Mouse (Mus musculus): ENCODE data around the gene Lypd4. TPM values are rescaled to one million over a fixed set of nuclear protein-coding genes. Genes with fewer than 3 reads are reported as not detected.

Gene Lypd4
- not detected in 2 replicates for polyA plus RNA-seq (2015; fragmentation: Nextera tagmentation; extraction: Ambion mirVana)

DNA sequence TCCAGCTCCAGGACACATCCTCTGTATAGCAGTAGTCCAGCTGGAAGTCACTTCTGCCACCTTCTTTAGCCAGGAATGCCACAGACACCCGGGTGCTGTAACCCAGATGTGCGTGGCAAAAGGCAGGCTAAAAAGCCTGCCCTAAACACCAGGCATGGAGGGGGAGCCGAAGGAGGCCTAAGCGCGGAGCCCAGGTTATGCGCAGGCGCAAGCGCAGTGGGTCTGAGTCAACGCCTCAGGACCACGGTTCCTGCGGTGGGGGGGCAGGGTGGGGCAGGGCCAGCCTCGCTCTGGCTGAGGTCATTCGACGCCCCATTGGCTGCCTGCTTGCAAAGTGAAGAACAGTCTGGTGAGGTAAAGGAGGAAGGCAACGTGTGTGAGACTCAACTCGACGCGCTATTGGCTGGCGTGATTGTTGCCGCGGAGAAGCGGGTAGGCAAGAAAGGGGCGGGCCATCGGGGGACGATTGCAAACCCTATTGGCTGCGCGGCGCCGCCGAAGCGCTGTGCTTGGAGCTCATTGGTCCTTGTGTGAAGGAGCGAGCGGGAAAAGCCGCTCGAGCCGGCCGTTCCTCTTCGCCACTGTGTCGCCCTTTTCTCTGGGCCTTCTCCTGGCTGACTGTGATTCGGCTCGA, at the start of gene Lypd4, which contains the start of gene Dmrtc2:
Gene Lypd4 (minus strand): TSS at position 410 of the 634 bp plus-strand sequence.
Gene Dmrtc2 (plus strand): TSS at position 526 of the 634 bp plus-strand sequence.
- peak within 1 kb of the TSS; percentile 26; the same call in 1 of the 2 replicates for H3K4me2 ChIP-seq
- H3K4me1 ChIP-seq (replicated peaks): no peaks in the 10 kb centered on the region
- no peak within 1 kb of the TSS for H3K4me3 ChIP-seq
- H3K27ac ChIP-seq (replicated peaks): no peak within 1 kb of the TSS
- no peaks in the 10 kb centered on the region for H3K9me3 ChIP-seq
- H3K27me3 ChIP-seq: no peaks in the 10 kb centered on the region
- no peaks in the 10 kb centered on the region for H3K36me3 ChIP-seq
- WGBS: 60% methylated on average over 41 of the region's 41 CpGs
- ATAC-seq (ENCODE audit: low FRiP score, low read depth): peak; percentile 52; the same call in 1 of the 2 replicates
- H3K9ac ChIP-seq: no peak within 1 kb of the TSS

GRCm38 (mm10) chr7:24918763-24919323, 49.1 kb upstream of the Lypd4 start:
- WGBS: 96% methylated on average over 20 of the region's 20 CpGs
- no peaks in the 10 kb centered on the region for H3K27me3 ChIP-seq
- no peak overlapping the region for H3K4me2 ChIP-seq
- no peak overlapping the region for H3K9ac ChIP-seq
- no peaks in the 10 kb centered on the region for H3K4me1 ChIP-seq (replicated peaks)
- peak; percentile 21; the same call in 1 of the 2 replicates for ATAC-seq (ENCODE audit: low FRiP score, low read depth)
- H3K4me3 ChIP-seq: no peak overlapping the region
- no peak overlapping the region for H3K27ac ChIP-seq (replicated peaks)
- no peaks in the 10 kb centered on the region for H3K9me3 ChIP-seq
- peaks cover 63% of the 10 kb centered on the region for H3K36me3 ChIP-seq

GRCm38 (mm10) chr7:24912480-24912879, 42.7 kb upstream of the Lypd4 start:
- Histone ChIP-seq H3K4me2 (no peak overlapping the region), H3K27me3 (no peaks in the 10 kb centered on the region), H3K9me3 (no peaks in the 10 kb centered on the region), H3K36me3 (peaks cover 31% of the 10 kb centered on the region), H3K4me3 (no peak overlapping the region), H3K4me1 (replicated peaks) (0 out of 2 replicates have a peak, but pooled peaks cover 2% of the 10 kb centered on the region), H3K27ac (replicated peaks) (no peak overlapping the region), H3K9ac (no peak overlapping the region)
- ATAC-seq (ENCODE audit: low FRiP score, low read depth): no peak
- 93% methylated on average over 14 of the region's 14 CpGs for WGBS

DNA sequence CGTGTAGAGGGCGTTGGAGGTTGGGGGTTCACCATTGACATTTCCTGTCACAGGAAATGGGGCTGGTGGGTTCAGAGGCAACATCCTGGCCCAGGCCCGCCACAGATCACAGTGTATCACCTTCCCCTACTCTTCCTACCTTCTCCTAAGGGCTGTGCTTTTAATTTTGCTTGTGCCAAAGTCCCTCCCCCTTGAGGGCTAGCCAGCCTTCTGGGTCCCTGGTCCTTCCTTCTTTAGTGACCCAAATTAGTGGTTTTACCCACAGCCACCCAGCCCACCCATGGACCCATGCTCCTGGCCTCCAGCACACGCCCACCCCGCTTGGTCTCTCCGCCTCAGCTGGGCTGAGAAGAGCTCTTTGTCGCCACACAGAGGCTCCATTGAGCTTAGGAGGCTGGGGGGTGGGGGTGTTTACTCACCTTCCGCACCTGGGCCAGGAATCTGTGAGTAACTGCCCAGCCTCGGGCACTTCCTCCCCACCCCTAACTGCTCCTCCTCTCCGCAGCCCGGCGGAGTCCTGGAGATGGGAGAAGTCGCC, 37.5 kb upstream of the Lypd4 start:
- no peak overlapping the region for H3K9ac ChIP-seq
- no peak for ATAC-seq (ENCODE audit: low FRiP score, low read depth)

DNA sequence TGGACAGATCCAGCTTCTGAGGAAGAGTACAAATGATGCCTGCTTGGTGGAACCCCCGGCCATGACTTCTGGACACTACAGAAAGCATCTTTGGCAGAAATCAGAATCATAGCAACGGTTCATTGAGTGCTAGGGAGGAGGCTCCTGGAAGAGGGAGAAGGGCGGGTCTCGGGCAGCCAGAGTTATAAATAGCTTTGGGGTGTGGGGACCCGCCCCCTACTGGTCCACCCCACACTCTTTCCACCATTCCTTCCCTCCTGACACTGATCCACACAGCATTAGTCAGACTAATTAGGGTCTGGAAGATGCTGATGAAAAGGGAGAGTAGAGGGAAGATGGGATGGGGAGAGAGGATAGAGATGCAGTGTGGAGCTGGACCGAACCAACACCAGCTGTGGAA, 36.8 kb upstream of the Lypd4 start:
- no peak for ATAC-seq (ENCODE audit: low FRiP score, low read depth)
- no peaks in the 10 kb centered on the region for H3K27me3 ChIP-seq
- no peaks in the 10 kb centered on the region for H3K9me3 ChIP-seq
- no peak overlapping the region for H3K27ac ChIP-seq (replicated peaks)
- no peak overlapping the region for H3K4me3 ChIP-seq
- peaks cover 3% of the 10 kb centered on the region; the same call in 1 of the 2 replicates for H3K36me3 ChIP-seq
- 38% methylated on average over 6 of the region's 6 CpGs for WGBS
- peaks cover 49% of the 10 kb centered on the region for H3K4me1 ChIP-seq (replicated peaks)
- H3K4me2 ChIP-seq: no peak overlapping the region
- no peak overlapping the region for H3K9ac ChIP-seq

More for the DNA sequence above, 37.5 kb upstream of the Lypd4 start:
- Histone ChIP-seq H3K27ac (replicated peaks) (no peak overlapping the region), H3K9me3 (no peaks in the 10 kb centered on the region), H3K4me3 (no peak overlapping the region), H3K4me1 (replicated peaks) (peaks cover 47% of the 10 kb centered on the region), H3K36me3 (peaks cover 10% of the 10 kb centered on the region; the same call in 1 of the 2 replicates), H3K27me3 (no peaks in the 10 kb centered on the region), H3K4me2 (no peak overlapping the region)
- WGBS: 48% methylated on average over 13 of the region's 13 CpGs

DNA sequence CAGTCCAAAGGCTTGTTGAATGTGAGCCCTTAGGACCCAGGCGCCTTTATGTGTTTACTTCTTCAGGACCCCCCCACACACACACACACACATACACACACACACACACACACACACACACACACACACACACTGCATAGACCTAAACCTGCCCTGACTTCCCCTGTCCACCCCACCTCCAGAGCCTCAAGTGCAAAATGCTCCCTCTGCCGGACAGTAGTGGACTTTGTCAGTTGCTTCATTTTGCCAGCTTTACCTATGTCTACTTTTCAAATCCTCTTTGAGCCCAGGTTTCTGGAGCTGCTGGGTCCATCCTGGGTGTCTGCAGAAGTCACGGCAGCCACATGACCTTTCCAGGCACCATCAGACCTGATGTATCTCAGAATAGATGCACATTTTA, 35.2 kb upstream of the Lypd4 start:
- Histone ChIP-seq H3K9me3 (no peaks in the 10 kb centered on the region), H3K4me3 (peak overlapping the region; percentile 57), H3K4me1 (replicated peaks) (peaks cover 49% of the 10 kb centered on the region), H3K27ac (replicated peaks) (peak overlapping the region; percentile 78; the same call in 1 of the 2 replicates), H3K9ac (peak overlapping the region; percentile 60), H3K27me3 (no peaks in the 10 kb centered on the region), H3K36me3 (peaks cover 3% of the 10 kb centered on the region; the same call in 1 of the 2 replicates), H3K4me2 (peak overlapping the region; percentile 63)
- WGBS: 17% methylated on average over 3 of the region's 3 CpGs
- ATAC-seq (ENCODE audit: low FRiP score, low read depth): no peak

GRCm38 (mm10) chr7:24904070-24904483, 34.3 kb upstream of the Lypd4 start:
- no peaks in the 10 kb centered on the region for H3K9me3 ChIP-seq
- no peaks in the 10 kb centered on the region for H3K36me3 ChIP-seq
- peaks cover 49% of the 10 kb centered on the region for H3K4me1 ChIP-seq (replicated peaks)
- H3K4me3 ChIP-seq: peak overlapping the region; percentile 57
- WGBS: under 1% methylated on average over 30 of the region's 30 CpGs
- peak; percentile 98 for ATAC-seq (ENCODE audit: low FRiP score, low read depth)
- H3K27ac ChIP-seq (replicated peaks): peak overlapping the region; percentile 78
- peak overlapping the region; percentile 60 for H3K9ac ChIP-seq
- peak overlapping the region; percentile 63 for H3K4me2 ChIP-seq
- H3K27me3 ChIP-seq: no peaks in the 10 kb centered on the region

- H3K4me3 ChIP-seq: peak overlapping the region; percentile 57
- peak overlapping the region; percentile 70; the same call in 1 of the 2 replicates for H3K9ac ChIP-seq
- ATAC-seq (ENCODE audit: low FRiP score, low read depth): no peak
- peaks cover 49% of the 10 kb centered on the region for H3K4me1 ChIP-seq (replicated peaks)
- H3K9me3 ChIP-seq: no peaks in the 10 kb centered on the region
- peak overlapping the region; percentile 63 for H3K4me2 ChIP-seq
- no peaks in the 10 kb centered on the region for H3K27me3 ChIP-seq
- H3K27ac ChIP-seq (replicated peaks): 0 out of 2 replicates have a peak overlapping the region, but pooled peaks have one; percentile 71
- no peaks in the 10 kb centered on the region for H3K36me3 ChIP-seq
- WGBS: 47% methylated on average over 10 of the region's 10 CpGs
Observed at GRCm38 (mm10) chr7:24903444-24903825, 33.7 kb upstream of the Lypd4 start.

- H3K9ac ChIP-seq: peak within 1 kb of the TSS; percentile 70
- no peaks in the 10 kb centered on the region for H3K9me3 ChIP-seq
- ATAC-seq (ENCODE audit: low FRiP score, low read depth): no peak
- H3K4me1 ChIP-seq (replicated peaks): peaks cover 49% of the 10 kb centered on the region
- peak within 1 kb of the TSS; percentile 63 for H3K4me2 ChIP-seq
- H3K4me3 ChIP-seq: peak within 1 kb of the TSS; percentile 57
- no peaks in the 10 kb centered on the region for H3K36me3 ChIP-seq
- 6% methylated on average over 56 of the region's 68 CpGs for WGBS
- H3K27ac ChIP-seq (replicated peaks): peak within 1 kb of the TSS; percentile 71
- H3K27me3 ChIP-seq: no peaks in the 10 kb centered on the region
Observed at GRCm38 (mm10) chr7:24902630-24903443, 33.1 kb upstream of the Lypd4 start, which contains the start of gene Arhgef1. Gene Arhgef1 (plus strand): TSS chr7:24902912.

GRCm38 (mm10) chr7:24902264-24902629, 32.5 kb upstream of the Lypd4 start:
- Histone ChIP-seq H3K4me2 (peak overlapping the region; percentile 63), H3K4me1 (replicated peaks) (peaks cover 45% of the 10 kb centered on the region), H3K9ac (peak overlapping the region; percentile 70; the same call in 1 of the 2 replicates), H3K27me3 (no peaks in the 10 kb centered on the region), H3K9me3 (no peaks in the 10 kb centered on the region), H3K27ac (replicated peaks) (peak overlapping the region; percentile 71), H3K4me3 (peak overlapping the region; percentile 57), H3K36me3 (no peaks in the 10 kb centered on the region)
- no peak for ATAC-seq (ENCODE audit: low FRiP score, low read depth)
- 60% methylated on average over 2 of the region's 2 CpGs for WGBS

DNA sequence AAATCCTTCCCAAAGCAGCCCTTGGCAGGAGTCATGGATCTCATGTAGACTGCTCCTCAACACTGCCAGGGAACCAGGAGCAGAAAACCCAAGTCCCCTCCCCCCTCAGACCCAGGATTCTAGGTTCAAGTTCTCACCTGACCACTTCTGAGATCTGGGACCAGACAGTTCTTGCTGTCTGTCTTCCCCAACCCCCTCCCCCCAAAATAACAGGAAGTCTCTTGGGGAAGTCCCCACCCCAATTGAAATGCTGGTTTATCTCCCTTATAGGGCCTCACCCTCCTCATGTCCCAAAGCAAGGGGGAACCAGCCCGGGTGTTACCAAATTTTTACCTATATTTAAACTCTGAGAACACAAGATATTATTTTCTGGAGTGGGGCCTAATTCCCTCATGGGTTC, 32.1 kb upstream of the Lypd4 start:
- Histone ChIP-seq H3K9ac (no peak overlapping the region), H3K4me2 (0 out of 2 replicates have a peak overlapping the region, but pooled peaks have one; percentile 63), H3K4me3 (no peak overlapping the region), H3K27ac (replicated peaks) (0 out of 2 replicates have a peak overlapping the region, but pooled peaks have one; percentile 71), H3K36me3 (no peaks in the 10 kb centered on the region), H3K4me1 (replicated peaks) (peaks cover 40% of the 10 kb centered on the region), H3K9me3 (no peaks in the 10 kb centered on the region), H3K27me3 (no peaks in the 10 kb centered on the region)
- no peak for ATAC-seq (ENCODE audit: low FRiP score, low read depth)
- WGBS: 64% methylated on average over 1 of the region's 1 CpGs

All from hindbrain, embryonic 15.5 days (tissue).